Mouse (Mus musculus) liver, postnatal 0 days (tissue): ENCODE measurements around the gene Arl16.

Experiments used
- CTCF ChIP-seq: sonication (generic); IDR thresholded peaks from 2 replicates; pipeline ENCODE4 v1.5.1; 2016; ENCODE audit warnings: antibody characterized with exemption, low read depth
- EP300 ChIP-seq: IDR thresholded peaks from 2 replicates; pipeline ENCODE4 v1.6.1; 2016; ENCODE audit warnings: antibody characterized with exemption, low read depth, mild to moderate bottlenecking

DNA sequence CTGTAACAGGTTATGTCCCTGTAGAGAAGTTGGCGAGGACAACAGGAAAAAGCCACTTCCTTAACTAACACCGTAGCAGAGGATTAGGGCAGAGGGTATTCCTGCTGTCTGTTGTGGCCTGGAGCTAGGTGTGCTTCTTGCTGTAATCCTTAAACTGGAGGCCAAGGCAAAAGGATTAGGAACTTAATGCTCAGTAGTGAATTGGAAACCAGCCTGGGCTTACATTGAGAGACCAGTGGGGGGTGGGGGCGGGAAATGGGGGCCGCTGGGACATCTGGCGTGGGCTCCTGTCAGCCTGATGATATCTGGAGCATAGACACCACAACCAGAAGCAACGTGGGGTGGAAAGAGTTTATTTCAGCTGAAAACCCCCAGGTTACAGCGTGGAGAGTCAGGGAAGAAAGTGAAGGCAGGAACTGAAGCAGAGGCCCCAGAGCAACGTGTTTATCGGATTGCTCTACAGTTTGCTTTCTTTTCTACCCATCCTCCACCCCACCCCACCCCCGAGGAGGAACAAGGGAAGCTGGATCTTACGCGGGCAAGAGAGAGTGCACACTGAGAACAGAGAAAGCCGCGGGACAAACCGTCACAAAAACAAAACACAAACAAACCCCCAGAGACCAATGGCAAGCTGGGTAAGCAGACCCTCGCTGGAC lies 43.1 kb upstream of the Arl16 start:
- no peak for TF ChIP-seq CTCF
- TF ChIP-seq EP300: no peak
